Mouse (Mus musculus) cerebellum, postnatal 14 days (tissue): ENCODE measurements at regions not wholly inside any gene's neighbourhood (a gene's known extent, or its start where the extent isn't known, plus 50 kb on each side); places are given as distances from the start of the nearest gene placed in this dataset.

Experiments
- DNase-seq, 2 experiments: peaks; one replicate each; pipeline ENCODE4 v3.0.0; 2021; ENCODE audit warnings: mixed read lengths in 2 of 2

- no peak for DNase-seq
Measured at GRCm38 (mm10) chr16:24090981-24091380, 102.3 kb upstream of the Bcl6 start.

- no peak for DNase-seq
Measured at GRCm38 (mm10) chr16:24089840-24090762, 101.4 kb upstream of the Bcl6 start.

- DNase-seq, result no peak
Measured at GRCm38 (mm10) chr16:24083966-24084365, 95.3 kb upstream of the Bcl6 start.

GRCm38 (mm10) chr16:24080471-24080870, 91.8 kb upstream of the Bcl6 start:
- no peak for DNase-seq

GRCm38 (mm10) chr16:24078622-24079021, 90.0 kb upstream of the Bcl6 start:
- no peak for DNase-seq

GRCm38 (mm10) chr16:24077428-24077827, 88.8 kb upstream of the Bcl6 start:
- DNase-seq, result no peak

GRCm38 (mm10) chr16:24076799-24077136, 88.1 kb upstream of the Bcl6 start:
- DNase-seq, result no peak

GRCm38 (mm10) chr16:24076109-24076798, 87.6 kb upstream of the Bcl6 start:
- DNase-seq, result no peak

GRCm38 (mm10) chr16:24073613-24074244, 85.1 kb upstream of the Bcl6 start:
- no peak for DNase-seq

- no peak for DNase-seq
Measured at GRCm38 (mm10) chr16:24073065-24073464, 84.4 kb upstream of the Bcl6 start.

GRCm38 (mm10) chr16:24069411-24069810, 80.8 kb upstream of the Bcl6 start:
- DNase-seq, result no peak

GRCm38 (mm10) chr16:24068250-24068813, 79.7 kb upstream of the Bcl6 start:
- DNase-seq, result no peak

GRCm38 (mm10) chr16:24062314-24062713, 73.7 kb upstream of the Bcl6 start:
- peak; percentile 31 to 42 for DNase-seq

- no peak for DNase-seq
Measured at GRCm38 (mm10) chr16:24061496-24061895, 72.8 kb upstream of the Bcl6 start.

GRCm38 (mm10) chr16:24059090-24059600, 70.5 kb upstream of the Bcl6 start:
- no peak for DNase-seq

GRCm38 (mm10) chr16:24056885-24057531, 68.4 kb upstream of the Bcl6 start:
- no peak for DNase-seq

- peak; percentile 32 to 41 for DNase-seq
Measured at GRCm38 (mm10) chr16:24056123-24056884, 67.7 kb upstream of the Bcl6 start.

- DNase-seq, result no peak
Measured at GRCm38 (mm10) chr16:24054293-24054692, 65.6 kb upstream of the Bcl6 start.

GRCm38 (mm10) chr16:24053403-24053802, 64.8 kb upstream of the Bcl6 start:
- DNase-seq, result no peak

GRCm38 (mm10) chr16:24050856-24051640, 62.4 kb upstream of the Bcl6 start:
- DNase-seq, result peak; percentile 68 to 74

- no peak for DNase-seq
Measured at GRCm38 (mm10) chr16:24043779-24044178, 55.1 kb upstream of the Bcl6 start.
